Mouse (Mus musculus) left cerebral cortex, postnatal 14 days (tissue): ENCODE data around the gene Tmod2. TPM values are rescaled to one million over a fixed set of nuclear protein-coding genes. Genes with fewer than 3 reads are reported as not detected.

Experiments
- DNase-seq, 2 experiments: peaks; one replicate each; pipeline ENCODE4 v3.0.0; 2021 to 2022; ENCODE audit warnings: low spot score in 2 of 2, mixed read lengths in 1 of 2
- intact Hi-C: fragments of 180-260 bp; cut with DNase I; formaldehyde crosslinking; loops from one replicate; pipeline ENCODE4 v1.15.1; 2025
- total RNA-seq, 2 experiments: library from RNA; stranded (reverse); gene quantifications; 2 replicates each; pipeline ENCODE4 v1.2.3; 2021

Tmod2 gene
- total RNA-seq, 2 experiments from 2014 or later = 436 to 438 TPM

GRCm38 (mm10) chr9:75609505-75609904 is 1.6 kb downstream of the Tmod2 start:
- intact Hi-C loops = no loop called here
- no peak for DNase-seq

GRCm38 (mm10) chr9:75607496-75607895 is 3.6 kb downstream of the Tmod2 start:
- DNase-seq = no peak
- intact Hi-C loops = no loop called here

GRCm38 (mm10) chr9:75601510-75601909 is 9.6 kb downstream of the Tmod2 start:
- DNase-seq = no peak
- intact Hi-C loops = no loop called here

- intact Hi-C loops = no loop called here
- peak; percentile 53 to 59 for DNase-seq
Observed at GRCm38 (mm10) chr9:75600166-75600934, 10.8 kb downstream of the Tmod2 start.

GRCm38 (mm10) chr9:75599191-75599841 is 11.8 kb downstream of the Tmod2 start:
- intact Hi-C loops = no loop called here
- DNase-seq = peak; percentile 57 to 80

- intact Hi-C loops = no loop called here
- no peak for DNase-seq
Observed at GRCm38 (mm10) chr9:75597596-75597995, 13.5 kb downstream of the Tmod2 start.

GRCm38 (mm10) chr9:75597036-75597435 is 14.1 kb downstream of the Tmod2 start:
- no peak for DNase-seq
- intact Hi-C loops = no loop called here

- intact Hi-C loops = no loop called here
- peak; percentile 49 to 78 for DNase-seq
Observed at GRCm38 (mm10) chr9:75593481-75593880, 17.6 kb downstream of the Tmod2 start.

GRCm38 (mm10) chr9:75589850-75590790 is 21.0 kb downstream of the Tmod2 start:
- no peak for DNase-seq
- intact Hi-C loops = loop anchor here (10.0 kb wide), 1 partner anchor 125 kb away; no protein-coding TSS in a partner anchor

- DNase-seq = no peak
- intact Hi-C loops = loop anchor here (2.0 to 10.0 kb wide), 2 partner anchors 59 to 117 kb away; no protein-coding TSS in a partner anchor
Observed at GRCm38 (mm10) chr9:75581694-75582350, 29.3 kb downstream of the Tmod2 start.

- DNase-seq = no peak
- intact Hi-C loops = no loop called here
Observed at GRCm38 (mm10) chr9:75579321-75579720, 31.8 kb downstream of the Tmod2 start.

- intact Hi-C loops = no loop called here
- DNase-seq = no peak
Observed at GRCm38 (mm10) chr9:75571036-75571942, 39.8 kb downstream of the Tmod2 start.

GRCm38 (mm10) chr9:75568399-75568798 is 42.7 kb downstream of the Tmod2 start:
- no peak for DNase-seq

GRCm38 (mm10) chr9:75564892-75565291 is 46.2 kb downstream of the Tmod2 start:
- intact Hi-C loops = no loop called here
- no peak for DNase-seq

More at GRCm38 (mm10) chr9:75568399-75568798, 42.7 kb downstream of the Tmod2 start:
- intact Hi-C loops = no loop called here

- DNase-seq = no peak
- intact Hi-C loops = no loop called here
Observed at GRCm38 (mm10) chr9:75563622-75564021, 47.5 kb downstream of the Tmod2 start.

- DNase-seq = no peak
- intact Hi-C loops = no loop called here
Observed at GRCm38 (mm10) chr9:75563176-75563575, 47.9 kb downstream of the Tmod2 start.

GRCm38 (mm10) chr9:75561040-75561669 is 50.0 kb downstream of the Tmod2 start:
- DNase-seq = no peak
- intact Hi-C loops = no loop called here

- intact Hi-C loops = no loop called here
- no peak for DNase-seq
Observed at GRCm38 (mm10) chr9:75560353-75560752, 50.8 kb downstream of the Tmod2 start.
